Mouse (Mus musculus): ENCODE data around the gene Hoxb13.

- TF ChIP-seq CTCF (IDR thresholded peaks at IDR 0.05; ENCODE audit: borderline replicate concordance, insufficient read depth, low read depth, low read length) (peak; percentile 57; the same call in 1 of the 2 replicates), POLR2A (IDR thresholded peaks at IDR 0.05; ENCODE audit: borderline replicate concordance, insufficient read depth, low read length) (no peak)
These were observed 48.4 kb upstream of the Hoxb13 start for GRCm38 (mm10) chr11:96145622-96146270.
